In genomic region chr8:45345031-45345430, GRCm38 (mm10) we compare ENCODE assay signal across 9 mouse cellular contexts. TPM values are rescaled to one million over a fixed set of nuclear protein-coding genes. Genes with fewer than 3 reads are reported as not detected.
DNase-seq lines count a peak whose midpoint lies in the region; ATAC-seq and TF ChIP-seq lines count a peak whose summit lies in the region.
"Had no signal": no experiment of that assay in that cellular context is flagged by ENCODE, and none has a peak within 500 bp of the region (broad histone marks: within the 10 kb centered on the region; RNA-seq: fewer than 3 reads in every experiment).

No protein-coding gene starts in this region.

- WGBS in embryonic facial prominence, embryonic 14.5 days: 16% methylated on average over 6 of the region's 6 CpGs
- WGBS in large intestine, adult 2 months: 8% methylated on average over 6 of the region's 6 CpGs
- 13% methylated on average over 6 of the region's 6 CpGs for WGBS in lung, postnatal 0 days

- TF ChIP-seq CTCF in lung, postnatal 0 days (IDR thresholded peaks at IDR 0.05): peak; percentile 99

- TF ChIP-seq EP300 in lung, postnatal 0 days (IDR thresholded peaks at IDR 0.05): no peak

- H3K27ac ChIP-seq in embryonic facial prominence, embryonic 14.5 days (replicated peaks; ENCODE audit: low read depth, low read length): no peak overlapping the region
- H3K27ac ChIP-seq in lung, postnatal 0 days (ENCODE audit: low read length): no peak overlapping the region

- H3K27me3 ChIP-seq in embryonic facial prominence, embryonic 14.5 days (replicated peaks; ENCODE audit: control insufficient read depth, insufficient read depth, low read length): no peaks in the 10 kb centered on the region
- H3K27me3 ChIP-seq in lung, postnatal 0 days (replicated peaks; ENCODE audit: insufficient read depth, low read length): no peaks in the 10 kb centered on the region

- H3K9ac ChIP-seq in embryonic facial prominence, embryonic 14.5 days (ENCODE audit: low read depth, low read length): no peak overlapping the region
- H3K9ac ChIP-seq in lung, postnatal 0 days (replicated peaks; ENCODE audit: low read depth): no peak overlapping the region

- H3K36me3 ChIP-seq in embryonic facial prominence, embryonic 14.5 days (ENCODE audit: control insufficient read depth, insufficient read depth, low read length): peaks cover 22% of the 10 kb centered on the region
- no peaks in the 10 kb centered on the region for H3K36me3 ChIP-seq in lung, postnatal 0 days (ENCODE audit: insufficient read depth, low read length)

- H3K9me3 ChIP-seq in embryonic facial prominence, embryonic 14.5 days (ENCODE audit: control insufficient read depth, low read length): no peaks in the 10 kb centered on the region
- no peaks in the 10 kb centered on the region for H3K9me3 ChIP-seq in lung, postnatal 0 days (ENCODE audit: low read length)

- DNase-seq in ES-CJ7 (ENCODE audit: low read depth, low spot score): peak; percentile 93
- DNase-seq in adrenal gland, postnatal 25 days: peak; percentile 68
- peak; percentile 72 for DNase-seq in embryonic facial prominence, embryonic 14.5 days (ENCODE audit: low spot score)
- DNase-seq in heart, postnatal 4 days: peak; percentile 76
- peak; percentile 73 for DNase-seq in large intestine, adult 2 months (ENCODE audit: low read depth, low spot score)
- DNase-seq in lung, postnatal 0 days (ENCODE audit: low spot score): peak; percentile 79
- peak; percentile 87 for DNase-seq in retina, postnatal 1 day
- DNase-seq in yolk sac, embryonic 10.5 days (ENCODE audit: low spot score): peak; percentile 33

- H3K4me2 ChIP-seq in embryonic facial prominence, embryonic 14.5 days (ENCODE audit: low read depth, low read length): no peak overlapping the region
- H3K4me2 ChIP-seq in lung, postnatal 0 days (replicated peaks; ENCODE audit: low read depth, low read length): no peak overlapping the region

- ATAC-seq in embryonic facial prominence, embryonic 14.5 days (ENCODE audit: low read depth): peak; percentile 57; the same call in 1 of the 2 replicates
- peak; percentile 59 for ATAC-seq in lung, postnatal 0 days

- no peaks in the 10 kb centered on the region for H3K4me1 ChIP-seq in embryonic facial prominence, embryonic 14.5 days (ENCODE audit: control insufficient read depth, insufficient read depth, low read length)
- H3K4me1 ChIP-seq in lung, postnatal 0 days (ENCODE audit: insufficient read depth, low read depth, low read length): no peaks in the 10 kb centered on the region

- H3K4me3 ChIP-seq in embryonic facial prominence, embryonic 14.5 days (ENCODE audit: low read depth, low read length): no peak overlapping the region
- H3K4me3 ChIP-seq in lung, postnatal 0 days (ENCODE audit: low read depth, low read length): no peak overlapping the region

RNA-seq across cellular contexts. Expression of gene Cyp4v3, which starts 12.0 kb away (rescaled TPM):
- total RNA-seq in adrenal gland, postnatal 25 days (2021): 14.7 and 18.7 TPM in 2 replicates
- polyA plus RNA-seq in embryonic facial prominence, embryonic 14.5 days (2014; fragmentation: Nextera tagmentation; extraction: Ambion mirVana): 2.7 and 3.5 TPM in 2 replicates
- 1 to 10 TPM; 1.1 to 1.4 TPM for total RNA-seq in heart, postnatal 4 days (2021)
- 12.7 and 63.2 TPM in 2 replicates for polyA plus RNA-seq in large intestine, adult 2 months (2012; rRNA removed)
- 13.2 and 13.6 TPM in 2 replicates for polyA plus RNA-seq in lung, postnatal 0 days (2015; fragmentation: Nextera tagmentation; extraction: Ambion mirVana)

RNA-seq across cellular contexts. Expression of gene Gm45753, which starts 36.8 kb away (rescaled TPM):
- total RNA-seq in adrenal gland, postnatal 25 days (2021): 0.67 TPM in 1 of 2 replicates, not detected in the other
- not detected in 2 replicates for polyA plus RNA-seq in embryonic facial prominence, embryonic 14.5 days (2014; fragmentation: Nextera tagmentation; extraction: Ambion mirVana)
- total RNA-seq in heart, postnatal 4 days (2021): not detected
- polyA plus RNA-seq in large intestine, adult 2 months (2012; rRNA removed): 0.12 TPM in 1 of 2 replicates, not detected in the other
- 0.05 and 0.12 TPM in 2 replicates for polyA plus RNA-seq in lung, postnatal 0 days (2015; fragmentation: Nextera tagmentation; extraction: Ambion mirVana)
- total RNA-seq: layer of hippocampus, adult 18-20 months had no signal

RNA-seq across cellular contexts. Expression of gene Fam149a, which starts 37.1 kb away (rescaled TPM):
- 5.9 and 8.0 TPM in 2 replicates for total RNA-seq in adrenal gland, postnatal 25 days (2021)
- 17.2 and 17.6 TPM in 2 replicates for polyA plus RNA-seq in embryonic facial prominence, embryonic 14.5 days (2014; fragmentation: Nextera tagmentation; extraction: Ambion mirVana)
- total RNA-seq in heart, postnatal 4 days (2021): 1 to 10 TPM; 6.3 to 7.7 TPM
- polyA plus RNA-seq in large intestine, adult 2 months (2012; rRNA removed): 1.8 and 1.9 TPM in 2 replicates
- 7.3 and 8.4 TPM in 2 replicates for polyA plus RNA-seq in lung, postnatal 0 days (2015; fragmentation: Nextera tagmentation; extraction: Ambion mirVana)

RNA-seq across cellular contexts. Expression of gene Klkb1, which starts 50.4 kb away (rescaled TPM):
- 0.81 TPM in 1 of 2 replicates, not detected in the other for total RNA-seq in adrenal gland, postnatal 25 days (2021)
- 0.07 and 0.13 TPM in 2 replicates for polyA plus RNA-seq in embryonic facial prominence, embryonic 14.5 days (2014; fragmentation: Nextera tagmentation; extraction: Ambion mirVana)
- not detected for total RNA-seq in heart, postnatal 4 days (2021)
- polyA plus RNA-seq in large intestine, adult 2 months (2012; rRNA removed): 0.01 and 0.19 TPM in 2 replicates
- polyA plus RNA-seq in lung, postnatal 0 days (2015; fragmentation: Nextera tagmentation; extraction: Ambion mirVana): 0.15 and 0.25 TPM in 2 replicates
- total RNA-seq: layer of hippocampus, adult 18-20 months had no signal

Comparison
In these comparisons a context has a peak if more than half of its experiments do, and no peak if none do; other contexts are left out.
1. DNase-seq: peak in every context shown above with its lines; median percentile 93 in ES-CJ7; 87 in retina, postnatal 1 day; 79 in lung, postnatal 0 days; 76 in heart, postnatal 4 days; 73 in large intestine, adult 2 months; 72 in embryonic facial prominence, embryonic 14.5 days; 68 in adrenal gland, postnatal 25 days; 33 in yolk sac, embryonic 10.5 days.